Mouse (Mus musculus): ENCODE data around the gene Slc35a1.

GRCm38 (mm10) chr4:34625556-34625955 is 61.7 kb downstream of the Slc35a1 start:
- no peak for TF ChIP-seq CTCF (conservative IDR thresholded peaks at IDR 0.05 in 1 of 2, IDR thresholded peaks at IDR 0.05 in 1 of 2; ENCODE audit: low read depth in 2 of 2, low read length in 2 of 2)
- TF ChIP-seq BHLHE40 (IDR thresholded peaks at IDR 0.05; ENCODE audit: low read depth, low read length), result no peak
- no peak for TF ChIP-seq SMC3 (IDR thresholded peaks at IDR 0.05; ENCODE audit: low read depth, low read length)
- TF ChIP-seq HCFC1 (IDR thresholded peaks at IDR 0.05; ENCODE audit: low read depth, low read length), result no peak
- TF ChIP-seq EP300 (IDR thresholded peaks at IDR 0.05; ENCODE audit: low read length), result no peak
- no peak for TF ChIP-seq RCOR1 (conservative IDR thresholded peaks at IDR 0.05; ENCODE audit: low read depth, low read length)
